Mouse (Mus musculus) neural tube, embryonic 15.5 days (tissue): ENCODE data around the gene Rasgef1b. TPM values are rescaled to one million over a fixed set of nuclear protein-coding genes. Genes with fewer than 3 reads are reported as not detected.

Experiments used
- ATAC-seq: fragments of 200-750 bp; cut with Nextera tagmentation; 2 replicates; pipeline ENCODE4 v1.8.0; 2017; ENCODE audit warnings: mild to moderate bottlenecking, moderate TSS enrichment, moderate library complexity; ENCODE audit not compliant: low FRiP score
- H3K27ac ChIP-seq: fragments of 300-500 bp; sonication (generic); replicated peaks from 2 replicates; pipeline ENCODE4 v1.5.1; 2015; ENCODE audit warnings: mild to moderate bottlenecking, inconsistent platforms
- H3K27me3 ChIP-seq: fragments of 300-500 bp; sonication (generic); replicated peaks from 2 replicates; pipeline ENCODE4 v1.6.1; 2015; ENCODE audit warnings: inconsistent platforms
- H3K36me3 ChIP-seq: fragments of 300-500 bp; sonication (generic); 2 replicates; pipeline ENCODE4 v1.6.1; 2015; ENCODE audit warnings: inconsistent platforms
- H3K4me1 ChIP-seq: fragments of 300-500 bp; sonication (generic); 2 replicates; pipeline ENCODE4 v1.6.1; 2015; ENCODE audit warnings: inconsistent platforms
- H3K4me2 ChIP-seq: fragments of 300-500 bp; sonication (generic); 2 replicates; pipeline ENCODE4 v1.6.1; 2015; ENCODE audit warnings: inconsistent platforms, mild to moderate bottlenecking, moderate library complexity
- H3K4me3 ChIP-seq: fragments of 300-500 bp; sonication (generic); replicated peaks from 2 replicates; pipeline ENCODE4 v1.5.1; 2015; ENCODE audit warnings: mild to moderate bottlenecking, inconsistent platforms
- H3K9ac ChIP-seq: fragments of 300-500 bp; sonication (generic); replicated peaks from 2 replicates; pipeline ENCODE4 v1.6.1; 2015; ENCODE audit warnings: mild to moderate bottlenecking, inconsistent platforms
- H3K9me3 ChIP-seq: fragments of 300-500 bp; sonication (generic); replicated peaks from 2 replicates; pipeline ENCODE4 v1.6.1; 2016; ENCODE audit warnings: inconsistent platforms
- WGBS: fragments of 180-500 bp; shearing (Covaris S2); methylation state at CpG from one replicate; pipeline ENCODE4 v1.1.7; 2015; ENCODE audit warnings: mixed read lengths; 5-methylcytosine and 5-hydroxymethylcytosine counted together
- polyA plus RNA-seq: library from polyadenylated mRNA; unstranded; fragments of >200 nt; fragmentation: Nextera tagmentation; extraction: Ambion mirVana; gene quantifications from 2 replicates; pipeline ENCODE4 v1.2.1, GENCODE M21; 2015

The Rasgef1b gene
- polyA plus RNA-seq, 1 experiment from 2014 or later, result 53.9 TPM

DNA sequence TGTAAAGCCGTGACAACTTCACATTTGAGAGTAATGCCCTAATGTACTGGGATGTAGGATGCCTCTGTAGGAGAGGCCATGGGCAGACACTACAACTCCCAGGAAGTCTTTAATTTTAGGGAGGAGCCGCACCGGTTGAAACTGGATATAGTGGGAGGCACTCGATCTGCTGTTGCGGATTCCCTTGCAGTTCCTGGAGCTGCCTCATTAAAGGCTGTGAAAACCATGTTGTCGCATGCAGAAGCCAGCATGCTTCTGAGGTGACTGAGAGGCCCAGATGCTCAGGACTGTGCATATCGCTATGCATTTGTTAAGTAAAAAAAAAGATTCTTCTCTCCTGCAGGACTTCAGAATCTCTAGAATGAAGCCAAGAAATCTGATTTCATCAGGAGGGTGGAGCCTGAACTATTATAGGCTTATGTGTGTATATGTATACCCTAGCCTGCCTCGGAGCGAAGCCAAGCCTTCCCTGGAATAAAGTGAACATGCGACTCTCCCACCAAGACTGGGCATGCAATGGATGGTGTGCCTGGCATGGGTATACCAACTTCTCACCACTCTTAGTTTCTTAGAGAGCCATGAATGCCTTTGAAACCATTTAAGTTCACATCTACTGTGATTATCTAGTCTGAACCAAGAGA is 130.3 kb downstream of the Rasgef1b start:
- Histone ChIP-seq H3K9ac (no peak overlapping the region), H3K9me3 (no peaks in the 10 kb centered on the region), H3K27ac (peak overlapping the region; percentile 69), H3K36me3 (no peaks in the 10 kb centered on the region), H3K4me2 (no peak overlapping the region), H3K27me3 (no peaks in the 10 kb centered on the region), H3K4me1 (peaks cover 26% of the 10 kb centered on the region), H3K4me3 (no peak overlapping the region)
- 50% methylated on average over 10 of the region's 10 CpGs for WGBS
- ATAC-seq, result peak; percentile 65; the same call in 1 of the 2 replicates

DNA sequence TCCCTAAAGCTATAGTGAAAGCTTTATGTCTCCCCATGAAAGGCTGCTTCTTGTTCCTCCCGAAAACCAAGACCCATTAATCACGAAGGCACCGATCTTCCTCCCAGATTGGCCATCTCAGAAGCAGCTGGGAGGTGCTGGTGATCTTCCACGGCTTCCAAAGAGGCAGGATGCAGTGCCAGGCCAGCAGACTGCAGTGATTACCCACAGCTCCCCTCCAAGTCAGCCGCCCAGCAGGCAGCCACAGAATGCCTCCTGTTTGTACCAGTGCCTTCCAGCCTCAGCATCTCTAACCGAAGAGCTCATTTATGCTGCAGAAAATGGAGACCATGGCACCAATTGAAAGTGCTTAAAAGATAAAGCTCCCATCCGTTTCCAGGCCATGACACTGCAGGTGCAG is 131.2 kb downstream of the Rasgef1b start:
- Histone ChIP-seq H3K4me3 (no peak overlapping the region), H3K4me2 (no peak overlapping the region), H3K4me1 (peaks cover 26% of the 10 kb centered on the region), H3K27ac (peak overlapping the region; percentile 69), H3K27me3 (no peaks in the 10 kb centered on the region), H3K36me3 (no peaks in the 10 kb centered on the region), H3K9me3 (no peaks in the 10 kb centered on the region), H3K9ac (no peak overlapping the region)
- 12% methylated on average over 7 of the region's 7 CpGs for WGBS
- ATAC-seq, result peak; percentile 69

DNA sequence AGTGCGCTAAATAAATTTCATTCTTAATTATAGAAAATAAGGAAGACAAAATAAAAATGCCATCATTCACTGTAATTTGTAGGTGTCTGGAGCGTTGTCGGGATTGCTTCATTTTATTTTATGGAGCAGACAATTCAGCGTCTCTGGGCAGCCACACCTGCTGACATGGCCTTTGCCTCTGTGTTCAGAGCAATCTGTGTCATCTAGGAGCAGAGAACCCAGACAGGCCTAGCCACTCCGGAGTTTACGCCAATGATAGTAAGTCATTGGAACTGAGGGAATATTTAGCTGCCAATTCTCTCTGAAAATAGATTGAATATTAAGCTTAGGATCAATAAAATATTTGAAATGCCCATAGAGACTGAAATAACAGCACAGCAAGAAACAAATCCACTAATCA is 137.5 kb downstream of the Rasgef1b start:
- H3K9ac ChIP-seq, result no peak overlapping the region
- no peak overlapping the region for H3K4me3 ChIP-seq
- H3K27ac ChIP-seq, result peak overlapping the region; percentile 33; the same call in 1 of the 2 replicates
- H3K4me1 ChIP-seq, result peaks cover 8% of the 10 kb centered on the region; the same call in 1 of the 2 replicates
- no peak; the same call in 1 of the 2 replicates for ATAC-seq
- no peaks in the 10 kb centered on the region for H3K9me3 ChIP-seq
- H3K27me3 ChIP-seq, result no peaks in the 10 kb centered on the region
- 16% methylated on average over 6 of the region's 6 CpGs for WGBS
- no peaks in the 10 kb centered on the region for H3K36me3 ChIP-seq
- no peak overlapping the region for H3K4me2 ChIP-seq

DNA sequence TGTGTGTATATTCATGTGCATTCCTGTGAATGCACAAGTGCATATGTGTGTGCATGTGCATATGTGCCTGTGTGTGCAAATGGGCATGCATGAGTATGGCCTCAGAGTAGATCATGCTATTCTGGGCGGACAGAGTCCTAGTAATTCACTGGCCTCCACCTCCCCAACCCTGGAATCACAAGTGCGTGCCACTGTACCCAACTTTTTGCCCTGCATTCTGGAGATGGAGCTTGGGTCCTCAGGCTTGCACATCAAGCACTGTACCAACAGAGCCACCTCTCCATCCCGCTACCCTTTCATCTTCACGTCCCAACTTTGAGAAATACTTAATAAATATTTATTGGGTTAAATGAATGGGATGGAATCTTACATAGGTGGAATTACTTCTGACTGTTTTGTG is 138.3 kb downstream of the Rasgef1b start:
- H3K9ac ChIP-seq, result no peak overlapping the region
- WGBS, result 75% methylated on average over 4 of the region's 4 CpGs
- no peaks in the 10 kb centered on the region for H3K9me3 ChIP-seq
- H3K36me3 ChIP-seq, result no peaks in the 10 kb centered on the region
- no peak overlapping the region for H3K4me2 ChIP-seq
- no peak overlapping the region for H3K4me3 ChIP-seq
- H3K27me3 ChIP-seq, result no peaks in the 10 kb centered on the region
- H3K27ac ChIP-seq, result no peak overlapping the region
- ATAC-seq, result no peak
- H3K4me1 ChIP-seq, result peaks cover 8% of the 10 kb centered on the region; the same call in 1 of the 2 replicates

DNA sequence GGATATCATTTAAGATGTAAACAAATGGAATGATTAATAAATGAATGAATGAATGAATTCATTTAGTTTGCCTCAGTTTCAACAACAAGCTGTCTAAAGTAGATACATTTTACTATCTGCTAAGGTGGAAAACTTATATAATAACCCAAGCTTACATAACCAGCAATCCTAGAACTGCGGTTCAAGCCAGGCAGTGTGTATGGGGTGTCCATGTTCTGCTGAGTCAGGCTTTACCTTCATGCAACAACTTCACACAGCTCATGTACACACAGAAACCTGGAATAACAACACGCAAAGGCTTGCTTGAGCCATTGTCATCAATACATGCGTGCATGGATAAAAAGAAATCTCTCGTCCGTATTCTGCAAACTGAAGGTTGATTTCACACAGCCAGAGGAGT is 140.9 kb downstream of the Rasgef1b start:
- H3K27me3 ChIP-seq, result no peaks in the 10 kb centered on the region
- 92% methylated on average over 5 of the region's 5 CpGs for WGBS
- H3K4me1 ChIP-seq, result peaks cover 8% of the 10 kb centered on the region; the same call in 1 of the 2 replicates
- H3K4me2 ChIP-seq, result no peak overlapping the region
- no peak overlapping the region for H3K4me3 ChIP-seq
- H3K9ac ChIP-seq, result no peak overlapping the region
- H3K36me3 ChIP-seq, result no peaks in the 10 kb centered on the region
- H3K27ac ChIP-seq, result no peak overlapping the region
- ATAC-seq, result no peak
- H3K9me3 ChIP-seq, result no peaks in the 10 kb centered on the region

DNA sequence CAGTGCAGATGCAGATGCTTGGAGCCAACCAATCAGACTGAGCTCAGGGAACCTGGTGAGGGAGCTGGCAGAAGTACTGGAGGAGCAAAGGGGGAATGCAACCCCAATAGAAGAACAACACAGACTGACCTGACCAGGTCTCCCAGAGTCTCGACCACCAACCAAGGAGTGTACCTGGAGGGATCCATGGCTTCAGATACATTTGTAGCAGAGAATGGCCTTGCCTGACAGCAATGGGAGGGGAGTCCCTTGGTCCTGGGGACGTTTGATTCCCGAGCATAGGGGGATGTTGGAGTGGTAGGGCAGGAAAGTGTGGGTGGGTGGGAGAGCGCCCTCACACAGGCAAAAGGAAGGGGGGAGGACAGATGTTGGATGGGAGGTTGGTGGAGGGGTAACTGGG is 141.3 kb downstream of the Rasgef1b start:
- Histone ChIP-seq H3K9ac (no peak overlapping the region), H3K4me3 (no peak overlapping the region), H3K27ac (no peak overlapping the region), H3K4me2 (no peak overlapping the region), H3K27me3 (no peaks in the 10 kb centered on the region), H3K36me3 (no peaks in the 10 kb centered on the region), H3K9me3 (no peaks in the 10 kb centered on the region), H3K4me1 (peaks cover 8% of the 10 kb centered on the region; the same call in 1 of the 2 replicates)
- 86% methylated on average over 4 of the region's 4 CpGs for WGBS
- no peak for ATAC-seq

DNA sequence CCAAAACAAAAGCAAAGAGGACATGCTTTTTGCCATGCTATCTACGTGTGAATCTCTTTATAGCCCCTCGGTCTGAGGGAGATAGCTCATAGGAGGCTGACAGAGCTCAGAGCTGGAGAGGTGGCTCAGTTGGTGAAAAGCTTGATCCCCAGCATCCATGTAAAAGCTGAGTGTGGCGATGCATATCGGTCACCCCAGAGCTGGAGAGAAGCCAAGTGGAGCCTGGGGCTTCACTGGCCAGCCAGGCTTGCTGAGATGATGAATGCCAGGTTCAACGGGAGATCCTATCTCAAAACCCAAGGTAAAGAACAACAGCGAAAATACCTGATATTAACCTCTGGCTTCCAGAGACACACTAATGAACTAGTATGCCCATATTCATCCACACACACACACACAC is 142.6 kb downstream of the Rasgef1b start:
- WGBS, result 91% methylated on average over 6 of the region's 6 CpGs
- no peak overlapping the region for H3K27ac ChIP-seq
- no peak overlapping the region for H3K9ac ChIP-seq
- no peak for ATAC-seq
- no peak overlapping the region for H3K4me2 ChIP-seq
- H3K4me1 ChIP-seq, result 0 out of 2 replicates have a peak, but pooled peaks cover 6% of the 10 kb centered on the region
- H3K9me3 ChIP-seq, result no peaks in the 10 kb centered on the region
- no peaks in the 10 kb centered on the region for H3K27me3 ChIP-seq
- H3K36me3 ChIP-seq, result no peaks in the 10 kb centered on the region
- no peak overlapping the region for H3K4me3 ChIP-seq

DNA sequence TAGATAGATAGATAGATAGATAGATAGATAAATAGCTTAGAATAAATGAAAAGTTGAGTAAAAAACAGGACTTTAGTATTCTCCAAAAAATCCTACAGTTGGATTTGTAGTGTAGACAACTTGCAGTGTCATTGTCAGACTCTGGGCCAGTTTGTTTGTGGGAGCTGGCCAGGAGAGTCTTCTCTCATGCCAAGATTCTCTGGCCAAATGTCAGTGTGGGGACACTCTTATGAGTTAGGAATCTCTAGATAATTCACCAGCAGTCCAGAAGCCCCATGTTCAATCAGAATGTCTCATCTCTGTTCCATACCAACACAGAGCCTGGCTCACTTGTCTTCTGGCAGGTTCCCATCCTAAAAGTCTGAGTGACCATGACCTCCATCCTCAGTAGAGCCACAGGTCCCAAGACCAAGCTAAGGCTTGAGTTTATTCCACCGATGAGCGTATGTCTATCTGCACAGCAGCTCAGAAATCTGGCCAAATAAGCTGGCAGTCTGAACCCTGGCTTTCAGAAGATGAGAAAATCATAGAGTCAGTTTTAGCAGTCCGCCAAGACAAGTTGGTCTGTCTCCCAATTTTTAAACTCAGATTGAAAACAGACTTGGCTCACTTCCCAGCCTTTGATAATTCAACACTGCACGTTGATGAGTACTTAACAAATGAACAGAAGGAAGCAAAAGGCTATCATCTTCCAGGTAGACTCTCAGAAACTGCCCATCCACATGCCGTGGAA is 143.5 kb downstream of the Rasgef1b start:
- ATAC-seq, result no peak
- no peak overlapping the region for H3K4me2 ChIP-seq
- no peak overlapping the region for H3K4me3 ChIP-seq
- H3K36me3 ChIP-seq, result no peaks in the 10 kb centered on the region
- H3K9ac ChIP-seq, result no peak overlapping the region
- no peaks in the 10 kb centered on the region for H3K9me3 ChIP-seq
- H3K27me3 ChIP-seq, result no peaks in the 10 kb centered on the region
- WGBS, result 82% methylated on average over 5 of the region's 5 CpGs
- H3K4me1 ChIP-seq, result 0 out of 2 replicates have a peak, but pooled peaks cover 3% of the 10 kb centered on the region
- H3K27ac ChIP-seq, result no peak overlapping the region

DNA sequence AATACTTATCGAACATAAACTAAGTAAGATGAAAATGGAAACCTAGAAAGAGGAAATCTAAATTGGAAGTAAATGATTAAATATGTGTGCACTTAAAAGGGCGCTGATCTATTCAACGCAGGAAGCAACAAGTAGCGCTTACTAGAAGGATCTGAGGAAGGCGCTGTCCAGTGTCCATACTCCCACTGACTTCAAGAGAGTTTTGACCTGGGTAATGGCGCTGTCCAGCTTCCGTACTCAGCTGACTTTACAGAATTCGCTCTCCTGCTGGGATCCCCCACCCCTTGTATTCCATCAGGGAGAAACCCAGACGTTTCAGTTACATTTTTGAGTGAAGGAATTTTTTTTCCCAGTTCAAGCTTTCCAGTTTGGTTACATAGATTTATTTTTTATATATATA is 144.6 kb downstream of the Rasgef1b start:
- H3K36me3 ChIP-seq, result no peaks in the 10 kb centered on the region
- 0 out of 2 replicates have a peak, but pooled peaks cover 3% of the 10 kb centered on the region for H3K4me1 ChIP-seq
- 86% methylated on average over 9 of the region's 9 CpGs for WGBS
- H3K9me3 ChIP-seq, result no peaks in the 10 kb centered on the region
- H3K4me3 ChIP-seq, result no peak overlapping the region
- no peaks in the 10 kb centered on the region for H3K27me3 ChIP-seq
- H3K4me2 ChIP-seq, result no peak overlapping the region
- H3K27ac ChIP-seq, result no peak overlapping the region
- no peak overlapping the region for H3K9ac ChIP-seq
- no peak for ATAC-seq

DNA sequence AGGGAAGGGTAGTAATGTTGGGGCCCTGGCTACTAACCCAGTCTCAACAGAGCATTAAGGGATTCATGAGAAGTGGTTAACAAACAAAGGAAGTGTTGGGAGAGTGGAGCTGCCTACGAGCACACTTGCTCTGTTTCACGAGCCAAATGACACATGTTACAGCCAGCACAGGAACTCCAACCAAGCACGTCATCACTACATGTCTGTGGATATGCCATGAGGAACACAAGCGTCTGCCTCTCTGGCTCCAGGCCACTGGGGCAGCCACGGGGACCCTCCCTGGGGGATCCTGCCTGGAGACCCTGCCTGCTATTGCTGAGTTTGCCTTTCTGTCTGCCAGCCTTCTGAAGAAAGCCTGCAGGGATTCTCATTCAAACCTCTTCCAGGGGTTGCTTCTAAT is 146.8 kb downstream of the Rasgef1b start:
- Histone ChIP-seq H3K36me3 (no peaks in the 10 kb centered on the region), H3K4me3 (no peak overlapping the region), H3K9ac (no peak overlapping the region), H3K27me3 (no peaks in the 10 kb centered on the region), H3K27ac (no peak overlapping the region), H3K9me3 (no peaks in the 10 kb centered on the region), H3K4me2 (no peak overlapping the region), H3K4me1 (0 out of 2 replicates have a peak, but pooled peaks cover 3% of the 10 kb centered on the region)
- WGBS, result 25% methylated on average over 5 of the region's 5 CpGs
- no peak for ATAC-seq

DNA sequence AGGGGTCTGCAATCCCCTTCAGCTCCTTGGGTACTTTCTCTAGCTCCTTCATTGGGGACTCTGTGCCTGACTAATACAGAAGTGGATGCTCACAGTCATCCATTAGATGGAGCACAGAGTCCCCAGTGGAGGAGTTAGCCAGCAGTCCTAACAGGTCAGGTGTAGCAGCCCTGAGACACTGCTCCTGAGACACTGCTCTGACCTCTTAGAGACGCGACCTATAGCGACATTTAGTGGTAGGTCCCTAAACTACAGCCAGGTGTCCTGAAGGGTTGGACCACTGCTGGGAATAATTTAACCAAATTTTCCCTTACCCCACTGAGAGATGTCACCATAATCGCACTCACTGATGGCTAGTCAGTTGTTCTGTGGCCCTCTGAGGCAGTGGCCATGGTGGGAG is 150.2 kb downstream of the Rasgef1b start:
- no peaks in the 10 kb centered on the region for H3K9me3 ChIP-seq
- no peak overlapping the region for H3K27ac ChIP-seq
- H3K4me1 ChIP-seq, result 0 out of 2 replicates have a peak, but pooled peaks cover 3% of the 10 kb centered on the region
- no peak overlapping the region for H3K4me2 ChIP-seq
- H3K36me3 ChIP-seq, result no peaks in the 10 kb centered on the region
- WGBS, result 9% methylated on average over 4 of the region's 4 CpGs
- no peak for ATAC-seq
- H3K4me3 ChIP-seq, result no peak overlapping the region
- no peak overlapping the region for H3K9ac ChIP-seq
- H3K27me3 ChIP-seq, result no peaks in the 10 kb centered on the region

DNA sequence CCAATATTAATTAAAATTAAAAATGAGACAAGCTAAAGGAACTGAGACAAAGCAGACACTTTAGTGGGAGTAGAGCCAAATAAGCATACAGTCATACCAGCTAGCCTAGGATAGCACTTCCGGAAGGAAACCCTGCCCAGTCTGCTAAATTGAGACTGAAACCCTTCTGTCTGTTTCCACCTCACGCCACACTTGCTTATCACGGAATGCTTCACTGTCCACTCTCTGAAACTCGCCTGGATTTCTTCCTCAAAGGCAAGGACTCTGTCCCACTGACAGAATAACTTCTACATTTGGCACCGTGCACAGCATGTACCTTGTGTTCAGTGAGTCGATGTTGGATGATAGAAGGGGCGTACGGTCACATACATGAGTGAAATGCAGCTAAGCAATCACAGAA is 153.0 kb downstream of the Rasgef1b start:
- WGBS, result 89% methylated on average over 8 of the region's 8 CpGs
- Histone ChIP-seq H3K4me2 (no peak overlapping the region), H3K4me3 (no peak overlapping the region), H3K9ac (no peak overlapping the region), H3K36me3 (no peaks in the 10 kb centered on the region), H3K9me3 (no peaks in the 10 kb centered on the region), H3K4me1 (0 out of 2 replicates have a peak, but pooled peaks cover 3% of the 10 kb centered on the region), H3K27me3 (no peaks in the 10 kb centered on the region), H3K27ac (no peak overlapping the region)
- ATAC-seq, result no peak
